Mouse (Mus musculus): ENCODE measurements around the gene Foxp1. TPM values are rescaled to one million over a fixed set of nuclear protein-coding genes. Genes with fewer than 3 reads are reported as not detected.

The Foxp1 gene
- total RNA-seq, 2 experiments from 2014 or later, result 39.0 to 40.6 TPM

Small RNA genes lying within 50 kb of the gene (microRNA-seq; reads per million reads assigned to microRNA genes)
- not detected for gene Gm22328
- gene Gm49348, result not detected

Other genes starting within 250 kb of the Foxp1 start
- 10 to 100 TPM; 28.1 to 30.6 TPM for gene Eif4e3, start 144.1 kb upstream of the Foxp1 start, total RNA-seq (2021)
- gene Gm20696, start 144.1 kb upstream of the Foxp1 start, total RNA-seq (2021), result 1 to 10 TPM; 3.4 to 4.7 TPM
- gene Gpr27, start 170.0 kb upstream of the Foxp1 start, total RNA-seq (2021), result 1 to 10 TPM; 2.3 to 3.6 TPM
- not detected for gene Prok2, start 203.7 kb upstream of the Foxp1 start, total RNA-seq (2021)

All from adrenal gland, postnatal 36 days (tissue).